Mouse (Mus musculus): ENCODE measurements around the gene Itga2b. TPM values are rescaled to one million over a fixed set of nuclear protein-coding genes. Genes with fewer than 3 reads are reported as not detected.
"Not testable (repeated sequence)": the region's sequence is repeated elsewhere in the genome, so short reads cannot be mapped to it uniquely, and the experiment has no call there.

Gene Itga2b
- total RNA-seq, 2 experiments from 2014 or later, result 2.8 to 4.6 TPM

DNA sequence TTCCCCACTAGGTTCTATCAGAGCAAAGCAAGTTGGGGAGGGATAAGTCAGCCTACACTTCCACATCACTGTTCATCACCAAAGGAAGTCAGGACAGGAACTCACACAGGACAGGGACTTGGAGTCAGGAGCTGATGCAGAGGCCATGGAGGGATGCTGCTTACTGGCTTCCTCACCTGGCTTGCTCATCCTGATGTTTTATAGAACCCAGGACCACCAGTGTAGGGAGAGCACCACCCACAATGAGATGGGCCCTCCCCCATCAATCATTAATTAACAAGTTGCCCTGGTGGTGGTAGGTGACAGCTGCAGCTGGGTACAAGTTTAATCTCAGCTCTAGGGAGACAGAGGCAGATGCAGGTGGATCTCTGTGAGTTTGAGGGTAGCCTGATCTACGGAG, 52.8 kb downstream of the Itga2b start:
- intact Hi-C loops (cut with DNase I), result no loop called here
- no peak for DNase-seq

DNA sequence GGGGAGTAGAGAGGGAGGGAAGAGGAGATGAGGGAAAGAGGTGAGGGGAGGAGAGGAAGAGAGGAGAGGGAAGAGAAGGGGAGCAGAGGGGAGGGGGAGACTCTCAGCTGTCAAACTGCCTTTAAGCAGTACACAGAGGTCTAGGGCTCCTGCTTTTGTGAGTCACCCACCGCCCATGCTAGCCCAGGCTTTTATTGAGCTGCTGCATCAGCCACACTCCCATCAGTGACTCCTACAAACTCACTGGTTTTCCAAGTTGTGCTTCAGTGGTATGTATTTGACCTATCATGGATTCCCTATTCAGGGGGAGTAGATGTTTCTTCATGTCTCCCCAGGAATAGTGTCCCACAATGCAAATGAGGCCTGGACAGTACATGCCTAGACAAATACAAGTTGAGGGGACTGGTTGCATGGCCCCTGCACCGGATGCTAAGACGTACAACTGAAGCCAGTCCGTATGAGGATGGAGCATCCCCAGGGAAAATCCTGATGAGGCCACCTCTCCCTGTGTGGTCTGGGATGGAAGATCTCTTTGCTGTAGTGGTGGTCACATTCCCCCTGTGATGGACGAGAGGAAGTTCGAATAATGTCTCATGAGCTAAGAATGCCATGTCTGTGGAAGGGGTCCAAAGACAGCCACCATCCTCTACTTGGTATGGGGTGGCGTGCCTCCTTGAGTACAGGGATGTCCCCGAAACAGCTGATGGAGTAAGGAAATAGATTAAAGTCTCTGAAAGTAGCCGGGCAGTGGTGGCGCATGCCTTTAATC, 54.7 kb downstream of the Itga2b start:
- no peak for DNase-seq
- intact Hi-C loops (cut with DNase I), result loop anchor here (2.0 kb wide), 1 partner anchor 14 kb away; no protein-coding TSS in a partner anchor

DNA sequence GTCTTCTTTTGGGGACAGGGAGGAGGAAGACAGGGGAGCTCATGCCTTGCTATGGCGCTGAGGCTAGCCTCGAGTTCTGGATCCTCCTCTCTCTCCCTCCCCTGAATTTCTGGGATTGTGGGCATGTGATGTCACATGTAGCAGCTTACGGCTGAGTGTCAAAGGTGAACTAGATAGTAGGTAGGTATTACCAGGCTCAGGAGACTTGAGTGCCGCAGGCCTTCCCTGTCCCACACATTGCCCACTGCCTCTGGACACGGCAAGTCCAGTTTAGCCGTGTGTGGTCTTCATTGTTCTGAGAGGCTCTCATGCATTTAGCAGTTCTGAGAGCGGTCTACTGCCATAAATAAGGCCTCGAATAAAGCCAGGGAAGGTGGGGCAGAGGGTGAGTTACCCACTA, 56.9 kb downstream of the Itga2b start:
- no peak for DNase-seq
- intact Hi-C loops (cut with DNase I), result no loop called here

DNA sequence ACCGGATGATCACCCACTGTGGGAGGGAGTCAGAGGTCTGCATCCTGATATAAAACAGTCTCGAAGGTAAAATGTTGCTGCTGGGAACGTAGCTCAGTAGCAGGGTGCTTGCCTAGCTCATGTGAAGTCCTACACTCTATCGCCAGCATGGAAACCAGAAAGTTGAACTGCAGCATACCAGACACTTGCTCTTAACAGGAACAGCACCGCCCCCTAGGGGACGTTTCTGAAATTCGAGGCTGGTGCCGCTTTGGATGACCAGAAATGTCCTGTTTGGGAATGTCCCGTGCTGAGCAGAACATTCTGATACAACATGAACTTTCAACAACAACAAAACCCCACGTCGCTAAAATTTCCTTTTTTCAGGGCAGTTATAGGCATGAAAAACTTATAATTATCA, 58.2 kb downstream of the Itga2b start:
- intact Hi-C loops (cut with DNase I), result loop anchor here (1.0 kb wide), 1 partner anchor 102 kb away; no protein-coding TSS in a partner anchor
- peak; percentile 94 to 97 for DNase-seq

DNA sequence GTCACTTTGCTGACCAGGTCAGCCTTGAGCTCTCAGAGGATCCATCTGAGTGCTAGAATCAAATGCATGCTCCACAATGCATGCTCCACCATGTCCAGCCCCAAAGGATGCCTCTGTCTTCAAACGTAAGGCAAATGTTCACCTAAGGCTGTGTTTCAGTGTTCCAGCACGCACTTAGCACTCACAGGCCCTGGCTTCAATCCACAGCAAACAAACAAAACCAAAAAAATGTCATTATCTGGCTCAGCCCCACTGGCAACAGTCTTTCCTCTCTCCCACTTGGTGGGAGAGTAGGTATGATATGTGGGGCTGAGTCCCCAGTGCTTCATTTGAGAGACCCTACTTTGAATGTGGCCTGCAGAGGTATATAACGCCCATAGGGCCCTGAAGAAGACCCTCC, 58.9 kb downstream of the Itga2b start:
- intact Hi-C loops (cut with DNase I), result loop anchor here (1.0 kb wide), 1 partner anchor 102 kb away; no protein-coding TSS in a partner anchor
- DNase-seq, result no peak

DNA sequence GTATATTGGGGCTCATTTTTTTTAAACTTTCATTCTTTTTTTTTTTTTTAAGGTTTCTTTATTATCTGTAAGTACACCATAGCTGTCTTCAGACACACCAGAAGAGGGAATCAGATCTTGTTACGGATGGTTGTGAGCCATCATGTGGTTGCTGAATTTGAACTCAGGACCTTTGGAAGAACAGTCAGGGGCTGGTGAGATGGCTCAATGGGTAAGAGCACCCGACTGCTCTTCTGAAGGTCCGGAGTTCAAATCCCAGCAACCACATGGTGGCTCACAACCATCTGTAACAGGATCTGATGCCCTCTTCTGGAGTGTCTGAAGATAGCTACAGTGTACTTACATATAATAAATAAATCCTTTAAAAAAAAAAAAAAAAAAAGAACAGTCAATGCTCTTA, 59.6 kb downstream of the Itga2b start:
- DNase-seq; intact Hi-C loops (cut with DNase I): not testable (repeated sequence)

DNA sequence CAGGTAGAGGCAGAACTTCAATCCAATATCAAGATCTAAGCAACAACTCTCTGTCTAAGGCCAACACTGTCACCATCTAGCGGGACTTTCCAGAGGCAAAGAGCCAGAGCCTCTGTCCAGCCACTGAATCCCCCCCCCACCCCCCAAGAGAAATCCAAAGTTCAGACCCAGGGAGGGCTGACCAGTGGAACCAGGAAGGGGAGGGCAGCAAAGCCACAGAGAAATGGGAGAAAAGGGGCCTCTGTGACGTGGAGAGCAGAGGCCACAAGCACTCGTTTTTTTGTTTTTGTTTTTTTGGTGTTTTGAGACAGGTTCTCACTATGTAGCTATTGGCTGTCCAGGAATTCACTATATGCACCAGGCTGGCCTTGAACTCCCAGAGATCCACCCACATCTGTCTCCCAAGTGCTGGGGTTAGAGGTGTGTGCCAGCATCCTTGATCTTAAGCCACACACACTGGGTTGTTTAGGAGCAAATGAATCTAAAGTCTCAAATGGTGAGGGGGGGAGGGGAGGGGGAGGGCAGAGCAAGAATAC, 60.1 kb downstream of the Itga2b start:
- no peak for DNase-seq
- intact Hi-C loops (cut with DNase I), result no loop called here

DNA sequence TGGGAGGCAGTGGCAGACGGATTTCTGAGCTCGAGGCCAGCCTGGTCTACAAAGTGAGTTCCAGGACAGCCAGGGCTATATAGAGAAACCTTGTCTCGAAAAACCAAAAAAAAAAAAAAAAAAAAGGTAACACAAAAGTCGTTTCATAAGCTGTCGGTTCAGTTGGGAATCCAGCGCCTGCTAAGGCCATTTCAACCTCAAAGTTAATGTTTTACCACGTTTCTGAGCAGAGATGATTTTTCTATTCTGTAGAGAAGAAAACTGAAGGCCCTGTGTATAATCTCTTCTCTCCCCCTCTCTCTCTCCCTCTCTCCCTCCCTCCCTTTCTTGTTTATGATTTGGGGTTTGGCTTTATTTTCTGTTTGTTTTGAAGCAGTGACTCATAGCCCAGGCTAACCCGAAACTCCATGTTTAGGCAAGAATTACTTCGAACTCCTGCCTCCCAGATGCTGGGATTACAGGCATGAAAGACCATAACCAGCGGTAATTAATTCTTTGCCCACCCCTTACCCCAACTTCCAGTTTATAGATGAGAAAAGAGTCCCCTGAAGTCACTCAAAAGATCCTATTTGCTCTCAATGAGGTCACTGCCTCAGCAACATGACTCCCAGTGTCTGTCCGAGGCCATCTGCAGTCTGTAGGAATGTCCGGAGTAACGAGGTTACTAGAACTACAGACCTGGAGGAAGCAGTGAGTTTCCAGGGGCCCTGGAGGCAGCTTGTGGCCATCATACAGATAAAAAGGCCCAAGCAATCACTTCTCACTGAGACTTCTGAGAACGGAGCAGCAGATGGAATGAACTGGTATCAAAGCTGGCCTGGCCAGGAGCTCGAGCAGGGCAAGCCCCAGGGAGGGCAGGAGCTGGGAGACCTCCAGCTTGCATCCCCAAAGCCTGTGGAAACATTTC, 60.8 kb downstream of the Itga2b start:
- no peak for DNase-seq
- intact Hi-C loops (cut with DNase I), result no loop called here

DNA sequence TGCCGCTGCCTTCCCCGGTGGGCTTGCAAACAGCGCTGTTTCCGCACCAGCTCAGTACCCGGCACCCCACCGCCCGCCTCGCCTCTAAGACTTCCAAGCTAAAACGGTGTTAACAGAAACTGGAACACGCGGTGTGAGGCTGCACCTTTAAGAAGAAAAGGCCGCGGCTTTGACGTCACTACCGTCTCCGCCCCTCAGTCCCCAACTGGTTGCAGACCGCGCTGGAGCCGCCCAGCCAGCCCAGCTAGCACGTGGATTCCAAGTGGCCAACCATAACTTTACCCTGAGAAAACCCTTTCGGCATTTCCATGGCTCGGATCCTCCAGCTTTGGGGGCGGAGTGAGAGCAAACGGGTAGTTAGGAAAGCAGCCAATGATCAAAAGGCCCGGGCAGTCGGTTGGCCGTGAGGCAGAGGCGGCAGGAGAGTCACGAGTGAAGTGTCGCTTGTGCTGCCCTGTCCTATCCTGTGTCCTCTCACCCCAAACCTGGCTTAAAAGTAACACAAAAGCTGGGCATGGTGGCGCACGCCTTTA, 61.5 kb downstream of the Itga2b start:
- intact Hi-C loops (cut with DNase I), result no loop called here
- peak; percentile 99 for DNase-seq

DNA sequence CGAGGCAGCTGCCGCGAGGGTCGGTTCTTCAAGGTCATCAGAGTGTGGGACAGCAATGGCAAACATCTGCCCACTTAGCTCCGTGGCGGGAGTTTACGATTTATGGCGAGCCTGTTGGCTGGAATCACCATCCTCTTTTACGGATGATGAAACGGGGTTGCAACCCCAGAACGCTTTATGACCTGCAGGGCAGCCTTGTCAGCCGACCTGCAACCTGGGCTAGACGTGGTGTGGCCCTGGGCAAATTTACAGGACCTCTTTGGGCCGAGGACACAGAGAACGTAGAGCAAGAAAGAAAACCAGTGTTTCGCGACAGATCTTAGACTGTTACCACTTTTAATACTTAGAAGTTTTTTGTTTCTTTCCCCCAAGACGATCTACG, 62.1 kb downstream of the Itga2b start, which contains the start of gene Slc25a39:
Gene Slc25a39, minus strand, starts transcription at position 113 of the 382 bp plus-strand sequence.
- no peak for DNase-seq
- intact Hi-C loops (cut with DNase I), result loop anchor here (1.0 kb wide), 1 partner anchor 92 kb away; no protein-coding TSS in a partner anchor

DNA sequence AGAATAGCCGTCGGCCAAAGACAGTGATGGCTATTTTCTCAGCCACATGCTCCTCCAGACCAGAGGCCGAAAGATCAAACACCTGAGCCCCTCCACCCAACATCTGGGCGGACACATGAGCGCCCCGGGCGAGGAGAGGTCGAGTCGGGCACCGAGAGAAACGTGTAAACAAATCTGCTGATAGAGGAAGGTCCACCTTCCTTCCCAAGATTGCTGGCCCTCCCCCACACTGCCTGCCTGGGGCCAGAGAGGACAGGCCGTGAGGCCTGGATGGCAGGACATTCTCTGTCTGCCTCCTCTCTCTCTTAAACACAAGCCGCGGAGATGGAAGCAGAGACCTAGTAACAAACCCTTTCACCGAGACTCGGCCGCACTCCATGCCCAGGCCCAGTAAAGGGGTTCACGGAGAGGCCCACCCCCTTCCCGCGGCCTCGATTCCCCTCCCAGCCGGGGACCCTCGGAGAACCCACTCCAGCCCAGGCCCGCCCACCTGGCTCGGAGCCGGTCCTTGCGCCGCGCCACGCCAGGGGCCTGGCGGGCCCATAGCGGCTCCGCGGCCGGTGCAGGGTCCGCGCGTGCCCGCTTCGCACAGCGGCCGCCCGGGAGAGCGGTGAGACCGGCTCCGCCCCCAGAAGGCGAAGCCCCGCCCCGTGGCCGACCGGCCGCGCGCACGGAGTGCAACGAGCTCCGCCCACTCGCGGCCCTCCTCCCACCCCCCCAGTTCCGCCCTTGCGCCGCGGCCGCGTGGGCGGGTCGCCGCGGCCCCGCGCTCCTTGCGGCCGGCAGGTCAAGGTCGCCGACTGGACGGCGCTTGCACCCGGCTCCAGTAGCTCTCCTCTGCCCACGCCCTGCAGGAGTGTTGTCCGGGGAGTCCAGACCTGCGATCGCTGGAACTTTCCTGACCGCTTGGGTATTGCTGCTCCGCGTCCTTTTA, 62.8 kb downstream of the Itga2b start:
- intact Hi-C loops (cut with DNase I), result loop anchor here (1.0 kb wide), 1 partner anchor 91 kb away; no protein-coding TSS in a partner anchor
- peak; percentile 95 for DNase-seq

DNA sequence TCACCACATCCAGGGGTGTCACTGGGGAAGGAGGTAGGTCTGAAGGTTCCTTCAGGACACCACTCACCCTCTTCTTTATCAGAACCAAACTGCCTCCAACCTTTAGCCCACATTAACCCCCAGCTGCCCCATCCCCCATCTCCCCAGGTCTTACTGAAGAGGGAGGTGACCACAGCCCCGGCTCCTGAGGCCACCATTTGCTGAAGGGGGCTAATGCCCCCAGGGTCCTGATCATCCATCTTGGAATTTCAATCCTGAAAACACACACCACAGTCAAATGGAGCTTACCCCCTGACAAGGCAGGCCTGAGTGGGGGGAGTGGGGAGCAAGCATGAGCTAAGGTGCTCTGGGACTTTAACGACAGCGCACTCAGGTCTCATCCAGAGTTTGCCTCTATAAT, 63.5 kb downstream of the Itga2b start:
- DNase-seq, result no peak
- intact Hi-C loops (cut with DNase I), result no loop called here

DNA sequence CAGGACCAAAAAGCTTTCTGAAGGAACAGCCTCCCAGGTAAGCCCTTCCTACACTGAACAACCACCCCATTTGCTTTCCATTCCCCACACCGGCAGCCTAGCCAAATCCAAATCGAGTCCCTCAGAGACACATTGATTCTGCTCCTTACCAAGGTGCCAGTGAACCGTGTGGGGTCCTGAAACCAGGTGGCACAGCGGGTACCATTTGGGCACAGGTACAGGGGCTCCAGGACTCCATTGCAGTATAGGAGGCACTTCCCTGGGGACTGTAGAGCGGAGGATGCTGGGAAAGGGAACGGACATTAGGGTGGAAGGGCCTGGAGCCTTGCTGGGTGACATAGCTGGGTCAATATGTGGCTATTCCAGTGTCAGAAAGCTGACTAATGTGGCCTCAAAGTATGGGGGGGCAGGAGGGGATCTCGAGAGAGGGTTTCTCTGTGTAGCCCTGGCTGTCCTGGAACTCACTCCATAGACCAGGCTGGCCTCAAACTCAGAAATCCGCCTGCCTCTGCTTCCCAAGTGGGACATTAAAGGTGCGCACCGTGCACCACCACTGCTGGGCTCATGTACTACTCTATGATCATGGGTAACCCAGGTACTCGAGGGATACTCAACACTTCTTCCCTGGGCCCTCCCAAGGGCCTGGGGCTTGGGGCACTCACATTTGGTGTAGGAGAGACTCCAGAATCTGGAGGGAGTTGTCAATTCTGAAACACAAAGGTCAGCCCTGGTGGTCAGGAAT, 64.2 kb downstream of the Itga2b start:
- no peak for DNase-seq
- intact Hi-C loops (cut with DNase I), result no loop called here

DNA sequence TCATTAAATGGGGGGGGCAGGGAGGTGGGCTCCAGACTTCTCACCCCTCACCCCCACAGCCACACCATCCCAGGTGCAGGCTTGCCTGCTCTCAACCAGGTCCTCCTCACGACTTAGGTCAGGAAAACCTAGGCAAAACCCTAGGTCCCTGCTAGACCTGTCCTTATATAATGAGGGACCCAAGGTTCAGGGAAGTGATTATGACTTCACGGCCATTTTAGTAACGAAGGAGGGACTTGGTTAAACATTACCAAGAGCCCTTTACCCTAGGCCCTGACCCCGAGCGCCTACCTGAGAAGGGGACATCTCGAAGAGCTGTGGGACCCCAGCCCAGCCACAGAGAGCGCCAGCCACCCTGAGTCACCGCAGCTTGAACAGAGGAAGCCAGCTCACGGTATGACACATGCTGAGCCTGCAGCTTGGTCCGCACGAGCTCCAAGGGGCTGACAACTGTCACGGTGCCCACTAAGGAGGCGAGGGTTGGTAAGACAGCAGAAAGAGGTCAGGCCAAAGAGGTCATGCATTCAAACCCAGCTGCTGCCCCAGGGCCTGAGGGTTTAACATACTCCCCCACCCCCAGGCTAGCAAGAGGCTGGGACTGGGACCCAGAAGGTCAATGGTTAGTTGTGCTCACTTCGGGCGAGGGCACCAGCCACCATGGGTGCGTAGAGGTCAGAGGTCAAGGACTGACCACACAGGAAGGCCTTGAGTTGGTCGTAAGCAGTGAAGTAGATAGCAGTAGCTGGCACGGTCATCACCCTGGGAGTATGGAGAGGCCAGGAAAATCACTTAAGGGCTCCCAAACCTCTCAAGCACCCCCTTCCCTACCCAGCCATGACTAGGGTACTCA, 65.5 kb downstream of the Itga2b start:
- DNase-seq, result no peak
- intact Hi-C loops (cut with DNase I), result no loop called here

DNA sequence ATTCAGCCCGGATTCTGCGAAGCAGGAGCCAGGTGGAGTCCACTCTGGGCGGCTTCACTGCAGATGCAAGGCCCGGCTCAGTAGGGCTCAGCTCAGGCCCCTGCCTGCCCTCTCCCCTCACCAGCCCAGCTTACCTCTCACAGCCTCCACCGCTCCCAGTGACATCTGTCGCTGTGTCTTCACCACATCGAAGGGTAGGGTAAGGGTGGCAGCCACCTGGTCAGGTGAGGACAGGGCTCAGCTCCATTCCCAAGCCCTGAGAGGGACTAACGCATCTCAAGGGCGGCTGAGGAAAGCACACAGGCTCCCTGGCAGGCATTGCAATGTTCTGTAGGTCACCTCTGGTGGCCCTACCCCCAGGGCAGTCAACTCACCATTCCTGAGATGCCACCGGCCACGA, 66.3 kb downstream of the Itga2b start:
- intact Hi-C loops (cut with DNase I), result no loop called here
- DNase-seq, result no peak

All from heart, postnatal 10 days (tissue).